Mouse (Mus musculus): ENCODE results near the gene Pax5. TPM values are rescaled to one million over a fixed set of nuclear protein-coding genes. Genes with fewer than 3 reads are reported as not detected.

The Pax5 gene
- total RNA-seq, 2 experiments from 2014 or later = 0.10 TPM; not detected in 1

- intact Hi-C loops (cut with DNase I) = no loop called here
- Histone ChIP-seq H3K4me3 (no peak overlapping the region), H3K27ac (no peak overlapping the region)
- no peak for DNase-seq
- no peak for TF ChIP-seq CTCF (IDR thresholded peaks at IDR 0.05)
Measured at GRCm38 (mm10) chr4:44498156-44498555, 212.1 kb downstream of the Pax5 start.

DNA sequence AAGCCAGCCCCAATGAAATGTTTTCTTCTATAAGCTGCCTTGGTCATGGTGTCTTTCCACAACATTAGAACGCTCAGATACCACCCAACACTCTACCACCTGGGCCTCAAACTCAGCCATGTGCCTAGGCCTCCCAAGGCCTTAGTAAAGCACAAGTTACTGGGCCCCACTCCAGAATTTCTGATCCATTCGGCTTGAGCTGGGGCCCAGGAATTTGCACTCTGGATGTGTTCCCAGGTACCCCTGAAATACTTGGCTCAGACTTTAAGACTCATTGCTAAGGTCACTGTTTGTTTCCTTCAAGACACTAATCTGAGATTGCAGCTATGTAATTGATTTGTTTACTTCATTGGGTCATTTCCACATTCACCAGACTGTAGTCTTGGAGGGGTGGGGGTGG, 214.5 kb downstream of the Pax5 start:
- H3K27ac ChIP-seq = no peak overlapping the region
- no peak for TF ChIP-seq CTCF (IDR thresholded peaks at IDR 0.05)
- DNase-seq = no peak
- intact Hi-C loops (cut with DNase I) = no loop called here
- no peak overlapping the region for H3K4me3 ChIP-seq

DNA sequence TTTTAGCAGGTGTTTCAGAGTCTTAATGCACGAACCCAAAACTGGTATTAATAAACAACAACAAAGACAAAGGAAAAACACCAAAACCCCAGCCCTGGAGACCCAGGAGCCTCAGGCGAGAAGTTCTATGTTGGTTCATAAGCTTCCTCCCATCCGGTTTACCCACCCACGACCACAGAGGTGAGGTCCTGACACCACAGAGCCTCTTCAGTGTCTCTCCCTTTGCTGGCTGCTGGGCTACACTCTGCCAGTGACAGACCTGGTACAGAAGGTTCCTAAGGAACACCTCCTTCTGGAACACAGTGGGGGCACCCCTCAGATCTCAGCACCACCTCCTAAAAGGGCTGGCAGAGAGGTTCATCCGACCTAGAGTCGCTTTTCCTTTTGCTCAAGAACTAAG, 216.5 kb downstream of the Pax5 start:
- no peak for DNase-seq
- TF ChIP-seq CTCF (IDR thresholded peaks at IDR 0.05) = no peak
- no peak overlapping the region for H3K4me3 ChIP-seq
- intact Hi-C loops (cut with DNase I) = no loop called here
- H3K27ac ChIP-seq = no peak overlapping the region

DNA sequence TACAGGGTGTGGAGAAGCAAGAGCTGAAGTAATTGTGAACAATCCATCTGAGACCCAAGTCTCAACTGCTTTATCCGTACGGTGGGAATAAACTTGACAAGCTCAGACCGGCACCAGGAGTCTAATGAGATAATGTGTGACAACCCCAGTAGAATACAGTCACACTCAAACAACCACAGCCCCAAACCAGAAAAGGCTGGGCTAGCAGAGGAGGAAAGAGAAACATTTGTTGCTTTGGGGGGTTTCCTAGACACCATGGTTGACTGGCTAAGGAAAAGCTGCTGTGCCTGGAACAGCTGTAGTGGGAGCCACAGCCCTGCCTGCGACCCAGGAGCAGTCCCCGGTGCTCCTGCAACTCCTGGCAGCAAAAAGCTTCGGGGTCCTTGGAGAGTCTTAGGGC, 219.4 kb downstream of the Pax5 start:
- H3K27ac ChIP-seq = no peak overlapping the region
- intact Hi-C loops (cut with DNase I) = no loop called here
- TF ChIP-seq CTCF (IDR thresholded peaks at IDR 0.05) = no peak
- no peak overlapping the region for H3K4me3 ChIP-seq
- DNase-seq = no peak

DNA sequence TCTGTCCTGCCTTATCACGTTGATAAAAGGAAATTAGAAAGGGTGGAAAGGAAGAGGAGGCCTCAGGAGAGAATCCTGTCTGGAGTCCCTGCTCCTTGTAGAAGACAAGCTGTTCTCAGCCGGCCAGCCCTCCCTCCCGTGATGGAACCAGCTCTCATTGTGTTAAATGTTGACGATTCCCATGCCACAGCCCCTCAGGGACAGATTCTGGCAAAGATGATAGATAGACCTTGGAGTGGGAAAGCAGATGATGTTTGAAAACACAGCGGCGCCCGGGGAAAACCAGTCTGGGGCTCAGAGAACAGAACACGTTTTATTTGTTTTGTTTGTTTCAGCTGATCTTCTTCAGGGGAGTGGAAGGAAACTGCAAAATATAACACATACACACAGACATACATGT, 221.6 kb downstream of the Pax5 start:
- intact Hi-C loops (cut with DNase I) = no loop called here
- peak; percentile 20 for DNase-seq

DNA sequence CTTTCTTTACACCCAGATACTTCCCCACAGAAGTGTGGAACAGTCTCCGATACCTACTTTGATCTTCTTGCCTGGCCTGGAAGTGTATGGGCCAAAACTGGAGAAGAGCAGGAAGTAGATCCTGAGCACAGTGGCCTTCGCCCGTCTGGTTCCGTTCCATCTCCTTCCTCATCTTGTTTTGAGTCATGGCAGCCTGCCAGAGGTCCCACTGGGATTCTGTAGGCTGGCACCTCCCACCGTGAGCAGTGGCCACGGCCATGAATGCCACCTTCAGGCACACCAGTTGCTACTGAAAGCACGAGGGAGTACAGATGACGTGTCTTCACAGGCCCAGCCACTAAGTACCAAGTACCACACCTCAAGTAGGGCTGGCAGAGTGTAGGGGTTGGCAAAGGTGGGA, 222.1 kb downstream of the Pax5 start:
- no peak for TF ChIP-seq CTCF (IDR thresholded peaks at IDR 0.05)
- Histone ChIP-seq H3K27ac (no peak overlapping the region), H3K4me3 (no peak overlapping the region)
- no peak for DNase-seq
- intact Hi-C loops (cut with DNase I) = no loop called here

More for the DNA sequence above, 221.6 kb downstream of the Pax5 start:
- Histone ChIP-seq H3K4me3 (no peak overlapping the region), H3K27ac (no peak overlapping the region)
- TF ChIP-seq CTCF (IDR thresholded peaks at IDR 0.05) = no peak

DNA sequence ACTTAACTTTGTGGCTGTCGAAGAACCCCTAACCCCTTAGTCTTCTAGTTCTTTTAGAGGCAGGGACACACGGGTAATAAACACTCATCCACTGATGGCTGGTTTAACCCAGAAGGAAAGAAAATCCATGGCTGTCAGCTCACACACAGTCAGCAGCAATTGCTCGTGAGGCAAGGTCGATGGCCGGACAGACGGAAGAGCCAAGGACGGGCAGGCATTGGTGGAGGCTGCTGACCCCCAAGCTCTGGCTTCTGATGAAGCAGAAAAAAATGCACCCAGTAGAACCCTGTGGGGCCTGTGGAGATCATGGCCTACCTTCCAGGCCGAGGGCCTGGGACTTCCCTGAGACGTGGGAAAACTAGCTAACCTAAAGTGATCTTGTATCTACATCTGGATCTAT, 227.4 kb downstream of the Pax5 start:
- no peak overlapping the region for H3K27ac ChIP-seq
- H3K4me3 ChIP-seq = no peak overlapping the region
- intact Hi-C loops (cut with DNase I) = no loop called here
- DNase-seq = no peak
- no peak for TF ChIP-seq CTCF (IDR thresholded peaks at IDR 0.05)

- DNase-seq = no peak
- Histone ChIP-seq H3K27ac (no peak overlapping the region), H3K4me3 (no peak overlapping the region)
- intact Hi-C loops (cut with DNase I) = no loop called here
- TF ChIP-seq CTCF (IDR thresholded peaks at IDR 0.05) = 0 out of 2 replicates have a peak, but pooled peaks have one; percentile 3
Measured at GRCm38 (mm10) chr4:44479755-44480154, 230.5 kb downstream of the Pax5 start.

Small RNA genes lying within 50 kb of the gene (microRNA-seq; reads per million reads assigned to microRNA genes)
- gene Mir5120 = not detected

Other genes starting within 250 kb of the Pax5 start
- gene Zcchc7, start 45.4 kb upstream of the Pax5 start, total RNA-seq (2021) = 10 to 100 TPM; 20.4 to 20.8 TPM

All from gastrocnemius, adult 2 months (tissue).